Mouse (Mus musculus) forebrain, embryonic 14.5 days (tissue): ENCODE measurements around the gene Rasgrf1. TPM values are rescaled to one million over a fixed set of nuclear protein-coding genes. Genes with fewer than 3 reads are reported as not detected.

ENCODE experiments used
- ATAC-seq: fragments of 200-750 bp; cut with Nextera tagmentation; 2 replicates; pipeline ENCODE4 v1.8.0; 2017; ENCODE audit warnings: mild to moderate bottlenecking, moderate library complexity
- DNase-seq: peaks from one replicate; pipeline ENCODE4 v3.0.0-alpha.2; 2015; ENCODE audit warnings: low spot score
- H3K27ac ChIP-seq: fragments of 300-500 bp; sonication (generic); 2 replicates; pipeline ENCODE4 v1.5.1; 2014; ENCODE audit warnings: low read depth, mild to moderate bottlenecking, control low read depth, low read length, moderate library complexity
- H3K27me3 ChIP-seq: fragments of 300-500 bp; sonication (generic); replicated peaks from 2 replicates; pipeline ENCODE4 v1.6.1; 2014; ENCODE audit warnings: low read length, control low read depth, mixed read lengths; ENCODE audit not compliant: control insufficient read depth, insufficient read depth
- H3K36me3 ChIP-seq: fragments of 300-500 bp; sonication (generic); 2 replicates; pipeline ENCODE4 v1.6.1; 2014; ENCODE audit warnings: low read length, control low read depth; ENCODE audit not compliant: control insufficient read depth, insufficient read depth
- H3K4me1 ChIP-seq: fragments of 300-500 bp; sonication (generic); 2 replicates; pipeline ENCODE4 v1.6.1; 2014; ENCODE audit warnings: antibody characterized with exemption, low read length, control low read depth; ENCODE audit not compliant: control insufficient read depth, insufficient read depth
- H3K4me2 ChIP-seq: fragments of 300-500 bp; sonication (generic); 2 replicates; pipeline ENCODE4 v1.6.1; 2014; ENCODE audit warnings: mild to moderate bottlenecking, control low read depth, low read length
- H3K4me3 ChIP-seq: fragments of 300-500 bp; sonication (generic); 2 replicates; pipeline ENCODE4 v1.5.1; 2014; ENCODE audit warnings: low read depth, low read length, control low read depth
- H3K9ac ChIP-seq: fragments of 300-500 bp; sonication (generic); 2 replicates; pipeline ENCODE4 v1.6.1; 2014; ENCODE audit warnings: mild to moderate bottlenecking, low read length, control low read depth, moderate library complexity
- H3K9me3 ChIP-seq: fragments of 300-500 bp; sonication (generic); replicated peaks from 2 replicates; pipeline ENCODE4 v1.6.1; 2016; ENCODE audit warnings: low read length, control low read depth, mixed read lengths; ENCODE audit not compliant: control insufficient read depth
- WGBS: fragments of 180-500 bp; shearing (Covaris S2); extraction: QIAGEN DNeasy Blood & Tissue Kit; methylation state at CpG from one replicate; pipeline ENCODE4 v1.1.7; 2014; 5-methylcytosine and 5-hydroxymethylcytosine counted together
- polyA plus RNA-seq: library from polyadenylated mRNA; unstranded; fragments of >200 nt; fragmentation: Nextera tagmentation; extraction: Ambion mirVana; gene quantifications from 2 replicates; pipeline ENCODE4 v1.2.1, GENCODE M21; 2014

Gene Rasgrf1
- polyA plus RNA-seq, 1 experiment from 2014 or later = 3.8 TPM

DNA sequence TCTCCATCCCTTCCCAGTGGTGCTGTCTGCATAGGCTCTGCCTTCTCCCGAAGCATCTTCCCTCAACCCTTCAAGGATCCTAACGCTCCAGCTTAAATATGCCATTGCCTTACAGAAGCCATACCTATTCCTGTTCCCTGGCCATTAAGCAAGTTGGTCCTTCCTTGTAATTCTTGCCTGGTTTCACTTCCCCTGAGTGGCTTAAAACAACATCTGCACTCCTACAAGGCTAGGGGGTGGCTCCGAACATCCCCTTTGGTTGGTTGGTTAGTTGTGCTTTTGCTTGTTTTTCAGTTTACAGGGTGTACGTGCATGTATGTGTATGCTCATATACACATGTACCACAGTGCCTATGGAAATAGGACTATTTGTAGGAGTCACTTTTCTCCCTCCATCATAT, 111.7 kb downstream of the Rasgrf1 start:
- H3K9me3 ChIP-seq = no peaks in the 10 kb centered on the region
- H3K4me3 ChIP-seq = no peak overlapping the region
- H3K27me3 ChIP-seq = no peaks in the 10 kb centered on the region
- H3K4me2 ChIP-seq = no peak overlapping the region
- no peak overlapping the region for H3K9ac ChIP-seq
- 93% methylated on average over 4 of the region's 4 CpGs for WGBS
- H3K4me1 ChIP-seq = no peaks in the 10 kb centered on the region
- H3K36me3 ChIP-seq = no peaks in the 10 kb centered on the region
- no peak overlapping the region for H3K27ac ChIP-seq
- ATAC-seq (no peak), DNase-seq (no peak)

GRCm38 (mm10) chr9:90027709-90028108, 118.0 kb downstream of the Rasgrf1 start:
- Histone ChIP-seq H3K27me3 (no peaks in the 10 kb centered on the region), H3K9me3 (no peaks in the 10 kb centered on the region), H3K4me2 (no peak overlapping the region), H3K36me3 (no peaks in the 10 kb centered on the region), H3K4me1 (no peaks in the 10 kb centered on the region), H3K27ac (no peak overlapping the region), H3K9ac (no peak overlapping the region), H3K4me3 (no peak overlapping the region)
- ATAC-seq (no peak), DNase-seq (no peak)
- 91% methylated on average over 6 of the region's 6 CpGs for WGBS

GRCm38 (mm10) chr9:90033922-90034321, 124.2 kb downstream of the Rasgrf1 start:
- no peak overlapping the region for H3K4me2 ChIP-seq
- DNase-seq (no peak), ATAC-seq (no peak)
- no peak overlapping the region for H3K9ac ChIP-seq
- H3K36me3 ChIP-seq = no peaks in the 10 kb centered on the region
- H3K4me3 ChIP-seq = no peak overlapping the region
- H3K27me3 ChIP-seq = no peaks in the 10 kb centered on the region
- H3K4me1 ChIP-seq = no peaks in the 10 kb centered on the region
- WGBS = 84% methylated on average over 4 of the region's 4 CpGs
- no peak overlapping the region for H3K27ac ChIP-seq
- H3K9me3 ChIP-seq = no peaks in the 10 kb centered on the region

DNA sequence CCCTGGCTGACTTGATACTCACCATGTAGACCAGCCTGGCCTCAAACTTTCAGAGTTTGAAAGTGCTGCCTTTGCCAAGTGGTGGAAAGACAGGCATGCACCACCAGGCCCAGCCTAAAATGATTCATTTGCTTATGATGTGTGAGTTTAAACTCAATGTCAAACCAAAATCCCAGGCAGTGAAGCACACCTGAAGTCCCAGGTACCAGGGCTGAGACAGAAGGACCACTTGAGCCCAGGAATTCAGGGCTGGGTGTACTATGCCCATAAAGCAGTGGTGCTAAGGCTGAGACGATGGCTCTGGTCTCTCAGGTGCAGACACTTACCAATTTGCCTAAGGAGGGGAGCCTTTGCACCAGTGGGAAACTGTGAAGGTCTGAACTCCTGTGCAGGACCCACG, 125.5 kb downstream of the Rasgrf1 start:
- no peak for ATAC-seq
- Histone ChIP-seq H3K9me3 (no peaks in the 10 kb centered on the region), H3K9ac (no peak overlapping the region), H3K36me3 (no peaks in the 10 kb centered on the region), H3K27ac (no peak overlapping the region), H3K4me1 (no peaks in the 10 kb centered on the region), H3K4me3 (no peak overlapping the region), H3K27me3 (no peaks in the 10 kb centered on the region), H3K4me2 (no peak overlapping the region)
- WGBS = 76% methylated on average over 2 of the region's 2 CpGs
- no peak for DNase-seq

- Histone ChIP-seq H3K27ac (no peak overlapping the region), H3K36me3 (no peaks in the 10 kb centered on the region), H3K4me3 (no peak overlapping the region), H3K4me1 (no peaks in the 10 kb centered on the region), H3K9me3 (no peaks in the 10 kb centered on the region), H3K27me3 (no peaks in the 10 kb centered on the region), H3K9ac (no peak overlapping the region), H3K4me2 (no peak overlapping the region)
- no peak for DNase-seq
- 92% methylated on average over 3 of the region's 3 CpGs for WGBS
- no peak for ATAC-seq
These were observed 126.1 kb downstream of the Rasgrf1 start for GRCm38 (mm10) chr9:90035794-90036193.

DNA sequence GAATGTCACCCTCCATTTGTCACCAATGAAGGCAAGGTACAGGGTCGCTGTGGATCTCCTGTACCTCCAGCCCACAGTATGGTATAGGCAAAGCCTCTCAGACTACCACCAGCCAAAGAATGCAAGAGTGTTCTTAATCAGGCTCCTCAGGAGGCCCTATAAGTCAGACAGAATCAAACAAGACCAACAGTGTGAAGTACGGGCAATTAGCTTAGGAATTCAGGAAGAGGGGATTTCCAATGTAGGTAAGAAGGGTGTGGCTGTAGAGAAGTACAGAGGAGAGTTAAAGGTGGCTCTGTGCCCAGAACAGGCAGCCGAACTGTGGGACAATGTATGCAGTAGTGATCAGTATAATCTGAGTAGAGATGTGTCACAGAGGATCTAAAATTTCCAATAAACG, 126.6 kb downstream of the Rasgrf1 start:
- no peak overlapping the region for H3K4me3 ChIP-seq
- ATAC-seq = no peak
- H3K27me3 ChIP-seq = no peaks in the 10 kb centered on the region
- no peak for DNase-seq
- no peaks in the 10 kb centered on the region for H3K9me3 ChIP-seq
- no peak overlapping the region for H3K9ac ChIP-seq
- no peaks in the 10 kb centered on the region for H3K4me1 ChIP-seq
- no peak overlapping the region for H3K4me2 ChIP-seq
- 74% methylated on average over 4 of the region's 4 CpGs for WGBS
- no peak overlapping the region for H3K27ac ChIP-seq
- H3K36me3 ChIP-seq = no peaks in the 10 kb centered on the region

GRCm38 (mm10) chr9:90038535-90038934, 128.8 kb downstream of the Rasgrf1 start:
- no peak overlapping the region for H3K4me3 ChIP-seq
- no peak for DNase-seq
- no peaks in the 10 kb centered on the region for H3K27me3 ChIP-seq
- ATAC-seq = no peak
- H3K4me2 ChIP-seq = no peak overlapping the region
- 88% methylated on average over 4 of the region's 4 CpGs for WGBS
- no peaks in the 10 kb centered on the region for H3K4me1 ChIP-seq
- H3K27ac ChIP-seq = no peak overlapping the region
- H3K9ac ChIP-seq = no peak overlapping the region
- no peaks in the 10 kb centered on the region for H3K9me3 ChIP-seq
- no peaks in the 10 kb centered on the region for H3K36me3 ChIP-seq

DNA sequence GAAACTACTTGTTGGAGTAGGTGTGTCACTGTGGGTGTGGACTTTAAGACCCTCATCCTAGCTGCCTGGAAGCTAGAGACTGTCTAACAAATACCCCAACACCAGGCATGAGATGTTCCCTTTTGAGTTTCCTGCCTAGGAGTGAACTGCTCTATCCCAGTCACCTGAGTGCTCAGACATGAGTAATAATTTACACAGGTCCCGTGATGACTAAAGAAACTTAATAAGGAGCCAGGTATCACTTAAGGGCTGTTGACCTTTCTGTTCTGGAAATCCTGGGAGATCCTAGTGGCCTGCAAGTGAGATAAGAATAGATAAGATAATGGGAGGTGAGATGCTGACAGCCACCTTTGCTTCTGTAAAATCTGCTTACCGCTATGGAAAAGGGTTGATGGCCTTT, 131.2 kb downstream of the Rasgrf1 start:
- 91% methylated on average over 2 of the region's 2 CpGs for WGBS
- no peaks in the 10 kb centered on the region for H3K9me3 ChIP-seq

GRCm38 (mm10) chr9:90041556-90041955, 131.8 kb downstream of the Rasgrf1 start:
- Histone ChIP-seq H3K36me3 (no peaks in the 10 kb centered on the region), H3K9ac (no peak overlapping the region), H3K4me1 (no peaks in the 10 kb centered on the region), H3K27ac (no peak overlapping the region), H3K4me2 (no peak overlapping the region), H3K9me3 (no peaks in the 10 kb centered on the region; the same call in 1 of the 2 replicates), H3K4me3 (no peak overlapping the region), H3K27me3 (no peaks in the 10 kb centered on the region)
- ATAC-seq (no peak), DNase-seq (no peak)
- 88% methylated on average over 3 of the region's 3 CpGs for WGBS

More for the DNA sequence above, 131.2 kb downstream of the Rasgrf1 start:
- no peaks in the 10 kb centered on the region for H3K36me3 ChIP-seq
- DNase-seq (no peak), ATAC-seq (no peak)
- H3K9ac ChIP-seq = no peak overlapping the region
- no peak overlapping the region for H3K4me3 ChIP-seq
- H3K4me2 ChIP-seq = no peak overlapping the region
- H3K27ac ChIP-seq = no peak overlapping the region
- no peaks in the 10 kb centered on the region for H3K4me1 ChIP-seq
- H3K27me3 ChIP-seq = no peaks in the 10 kb centered on the region
